Mouse (Mus musculus): ENCODE results near the gene Rab11fip4. TPM values are rescaled to one million over a fixed set of nuclear protein-coding genes. Genes with fewer than 3 reads are reported as not detected.
A peak's percentile ranks its signal among the peaks of the same experiment; 100 is the strongest.

The Rab11fip4 gene
- polyA plus RNA-seq (2014; fragmentation: Nextera tagmentation; extraction: Ambion mirVana): 0.42 and 0.73 TPM in 2 replicates

DNA sequence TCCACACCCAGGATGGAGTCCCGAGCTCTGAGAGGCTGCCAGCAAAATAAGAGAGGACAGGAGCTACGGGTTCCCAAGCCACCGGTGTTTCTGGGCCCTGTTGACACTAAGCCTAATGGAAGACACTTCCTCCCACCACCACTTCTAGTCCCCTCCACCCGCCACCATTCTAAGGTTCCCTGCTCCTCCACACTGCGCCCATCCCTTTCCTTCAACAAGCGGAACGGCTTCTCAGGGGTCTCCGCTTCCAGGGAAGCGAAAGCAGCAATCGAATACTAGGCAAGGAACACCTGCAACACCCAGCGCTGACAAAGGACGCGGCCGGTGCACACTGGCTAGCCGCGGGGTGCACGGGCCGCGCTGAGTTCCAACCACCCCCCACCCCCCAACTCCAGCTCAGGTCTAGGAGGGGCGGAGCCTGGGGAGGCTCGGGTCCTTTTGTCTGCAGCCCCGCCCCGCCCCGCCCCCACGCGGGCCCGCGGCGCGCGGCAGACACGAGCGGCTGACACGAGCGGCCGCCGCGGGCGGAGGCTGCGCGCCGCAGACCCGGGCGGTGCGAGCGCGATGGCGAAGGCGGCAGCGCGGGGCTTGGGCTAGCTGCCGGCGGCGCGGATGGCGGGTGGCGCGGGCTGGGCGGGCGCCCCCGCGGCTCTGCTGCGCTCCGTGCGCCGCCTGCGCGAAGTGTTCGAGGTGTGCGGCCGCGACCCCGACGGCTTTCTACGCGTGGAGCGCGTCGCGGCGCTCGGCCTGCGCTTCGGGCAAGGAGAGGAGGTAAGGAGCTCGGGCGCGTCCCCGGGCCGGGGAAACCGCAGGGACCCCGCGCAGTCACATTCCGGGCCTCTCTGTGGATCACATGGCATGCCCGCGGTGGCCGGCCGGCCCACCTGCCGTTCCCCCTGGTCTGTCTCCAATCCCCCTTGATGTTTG, at the start of gene Rab11fip4:
Rab11fip4 (plus strand) TSS at position 549 of the 927 bp plus-strand sequence.
- H3K4me1 ChIP-seq (ENCODE audit: control insufficient read depth, insufficient read depth, low read length): peaks cover 6% of the 10 kb centered on the region
- ATAC-seq (replicated peaks; ENCODE audit: insufficient number of reproducible peaks, low FRiP score, low TSS enrichment): no peak
- peaks cover 59% of the 10 kb centered on the region for H3K27me3 ChIP-seq (ENCODE audit: control insufficient read depth, insufficient read depth, low read length)
- no peaks in the 10 kb centered on the region for H3K9me3 ChIP-seq (replicated peaks; ENCODE audit: control insufficient read depth, low read length)
- no peaks in the 10 kb centered on the region for H3K36me3 ChIP-seq (ENCODE audit: control insufficient read depth, insufficient read depth, low read length)
- peak within 1 kb of the TSS; percentile 97 for H3K4me2 ChIP-seq
- peak within 1 kb of the TSS; percentile 43; the same call in 1 of the 2 replicates for H3K9ac ChIP-seq (ENCODE audit: low read depth, low read length)
- no peak within 1 kb of the TSS for H3K27ac ChIP-seq (ENCODE audit: low read depth, low read length)
- WGBS (ENCODE audit: insufficient replicate concordance): 1% methylated on average over 83 of the region's 98 CpGs
- peak within 1 kb of the TSS; percentile 56 for H3K4me3 ChIP-seq (ENCODE audit: low read depth, low read length)

DNA sequence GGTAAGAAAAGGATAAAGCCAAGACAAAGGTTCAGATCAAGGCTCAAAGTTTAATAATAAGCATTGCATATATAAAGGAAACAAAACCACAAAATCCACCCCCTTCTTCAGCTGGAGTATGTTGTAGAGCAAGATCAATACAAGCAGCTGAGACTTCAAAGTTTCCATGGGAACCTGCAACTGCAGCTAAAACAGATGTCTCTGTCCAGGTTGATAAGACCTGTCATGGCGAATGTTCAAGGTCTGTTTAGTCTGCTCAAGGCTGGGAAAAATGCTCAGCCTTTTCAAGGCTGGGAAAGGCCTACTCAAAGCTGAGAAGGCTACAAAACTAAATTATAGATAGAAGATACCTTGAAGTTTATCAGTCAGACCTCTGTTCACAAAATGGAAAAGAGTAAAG, 38.4 kb upstream of the Rab11fip4 start:
- no peak overlapping the region for H3K4me3 ChIP-seq (ENCODE audit: low read depth, low read length)
- no peaks in the 10 kb centered on the region for H3K27me3 ChIP-seq (ENCODE audit: control insufficient read depth, insufficient read depth, low read length)
- peaks cover 18% of the 10 kb centered on the region for H3K36me3 ChIP-seq (ENCODE audit: control insufficient read depth, insufficient read depth, low read length)
- H3K4me2 ChIP-seq: no peak overlapping the region
- H3K9ac ChIP-seq (ENCODE audit: low read depth, low read length): no peak overlapping the region
- WGBS (ENCODE audit: insufficient replicate concordance): 38% methylated on average over 1 of the region's 1 CpGs
- H3K9me3 ChIP-seq (replicated peaks; ENCODE audit: control insufficient read depth, low read length): no peaks in the 10 kb centered on the region
- H3K27ac ChIP-seq (ENCODE audit: low read depth, low read length): no peak overlapping the region
- no peaks in the 10 kb centered on the region for H3K4me1 ChIP-seq (ENCODE audit: control insufficient read depth, insufficient read depth, low read length)
- no peak for ATAC-seq (replicated peaks; ENCODE audit: insufficient number of reproducible peaks, low FRiP score, low TSS enrichment)

DNA sequence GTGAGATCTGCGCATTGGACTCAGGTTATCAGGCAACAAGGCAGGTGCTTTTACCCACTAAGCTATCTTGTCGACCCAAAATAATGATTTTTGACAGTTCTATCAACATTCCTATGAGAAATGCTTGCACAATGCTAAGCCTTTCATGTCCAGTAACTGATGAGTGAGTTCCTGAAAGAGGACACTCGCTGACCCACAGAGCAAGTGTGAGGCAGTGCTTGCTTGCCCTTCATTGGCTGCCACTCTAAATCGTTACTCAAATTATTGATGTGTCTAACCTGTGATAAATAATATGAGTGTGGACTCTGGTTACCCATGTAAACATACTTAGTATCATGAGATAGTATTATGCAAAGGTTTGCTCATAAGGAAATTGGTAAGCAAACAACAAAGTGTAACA, 30.5 kb upstream of the Rab11fip4 start:
- Histone ChIP-seq H3K4me2 (no peak overlapping the region), H3K4me3 (ENCODE audit: low read depth, low read length) (no peak overlapping the region), H3K9me3 (replicated peaks; ENCODE audit: control insufficient read depth, low read length) (no peaks in the 10 kb centered on the region), H3K4me1 (ENCODE audit: control insufficient read depth, insufficient read depth, low read length) (no peaks in the 10 kb centered on the region), H3K27me3 (ENCODE audit: control insufficient read depth, insufficient read depth, low read length) (no peaks in the 10 kb centered on the region), H3K27ac (ENCODE audit: low read depth, low read length) (no peak overlapping the region), H3K9ac (ENCODE audit: low read depth, low read length) (no peak overlapping the region), H3K36me3 (ENCODE audit: control insufficient read depth, insufficient read depth, low read length) (peaks cover 10% of the 10 kb centered on the region)
- ATAC-seq (replicated peaks; ENCODE audit: insufficient number of reproducible peaks, low FRiP score, low TSS enrichment): no peak
- WGBS (ENCODE audit: insufficient replicate concordance): 86% methylated on average over 4 of the region's 4 CpGs

DNA sequence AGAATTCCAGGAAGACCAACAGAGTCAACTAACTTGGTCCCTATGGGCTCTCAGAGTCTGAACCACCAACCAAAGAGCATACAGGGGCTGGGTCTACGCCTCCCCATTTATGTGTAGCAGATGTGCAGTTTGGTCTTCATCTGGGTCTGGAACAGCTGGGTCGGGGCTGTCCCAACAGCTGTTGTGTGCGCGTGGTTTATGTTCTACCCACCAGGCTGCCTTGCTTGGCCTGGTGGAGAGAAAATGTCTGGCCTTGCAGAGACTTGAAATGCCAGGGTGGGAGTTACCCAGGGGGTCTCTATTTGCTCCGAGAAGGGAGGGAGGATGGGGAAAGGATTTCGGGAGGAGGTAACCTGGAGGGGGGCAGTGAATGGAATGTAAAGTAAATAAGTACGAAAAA, 27.5 kb upstream of the Rab11fip4 start:
- no peak for ATAC-seq (replicated peaks; ENCODE audit: insufficient number of reproducible peaks, low FRiP score, low TSS enrichment)
- Histone ChIP-seq H3K27me3 (ENCODE audit: control insufficient read depth, insufficient read depth, low read length) (no peaks in the 10 kb centered on the region), H3K36me3 (ENCODE audit: control insufficient read depth, insufficient read depth, low read length) (peaks cover 19% of the 10 kb centered on the region), H3K9ac (ENCODE audit: low read depth, low read length) (no peak overlapping the region), H3K4me3 (ENCODE audit: low read depth, low read length) (no peak overlapping the region), H3K27ac (ENCODE audit: low read depth, low read length) (no peak overlapping the region), H3K4me2 (no peak overlapping the region), H3K4me1 (ENCODE audit: control insufficient read depth, insufficient read depth, low read length) (no peaks in the 10 kb centered on the region), H3K9me3 (replicated peaks; ENCODE audit: control insufficient read depth, low read length) (no peaks in the 10 kb centered on the region)
- WGBS (ENCODE audit: insufficient replicate concordance): 88% methylated on average over 7 of the region's 7 CpGs

DNA sequence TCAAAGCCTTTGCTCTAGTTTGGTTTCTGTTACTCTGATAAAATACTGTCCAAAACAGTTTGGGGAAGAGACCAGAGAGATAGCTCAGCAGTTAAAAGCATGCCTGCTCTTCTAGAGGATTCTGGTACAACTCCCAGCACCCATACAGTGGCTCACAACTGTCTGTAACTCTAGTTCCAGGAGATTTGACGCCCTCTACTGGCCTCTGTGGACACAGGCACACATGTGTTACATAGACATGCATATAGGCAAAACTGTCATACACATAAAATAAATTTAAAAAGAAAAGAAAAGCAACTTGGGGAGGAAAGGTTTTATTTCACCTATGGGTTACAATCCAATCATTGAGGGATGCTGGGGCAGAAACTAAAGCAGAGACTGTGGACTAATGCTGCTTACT, 24.1 kb upstream of the Rab11fip4 start:
- Histone ChIP-seq H3K4me2 (no peak overlapping the region), H3K4me3 (ENCODE audit: low read depth, low read length) (no peak overlapping the region), H3K9ac (ENCODE audit: low read depth, low read length) (no peak overlapping the region), H3K27me3 (ENCODE audit: control insufficient read depth, insufficient read depth, low read length) (no peaks in the 10 kb centered on the region), H3K27ac (ENCODE audit: low read depth, low read length) (no peak overlapping the region), H3K36me3 (ENCODE audit: control insufficient read depth, insufficient read depth, low read length) (peaks cover 25% of the 10 kb centered on the region), H3K4me1 (ENCODE audit: control insufficient read depth, insufficient read depth, low read length) (no peaks in the 10 kb centered on the region), H3K9me3 (replicated peaks; ENCODE audit: control insufficient read depth, low read length) (no peaks in the 10 kb centered on the region)
- ATAC-seq (replicated peaks; ENCODE audit: insufficient number of reproducible peaks, low FRiP score, low TSS enrichment): no peak
- WGBS (ENCODE audit: insufficient replicate concordance): 44% methylated on average over 1 of the region's 1 CpGs

DNA sequence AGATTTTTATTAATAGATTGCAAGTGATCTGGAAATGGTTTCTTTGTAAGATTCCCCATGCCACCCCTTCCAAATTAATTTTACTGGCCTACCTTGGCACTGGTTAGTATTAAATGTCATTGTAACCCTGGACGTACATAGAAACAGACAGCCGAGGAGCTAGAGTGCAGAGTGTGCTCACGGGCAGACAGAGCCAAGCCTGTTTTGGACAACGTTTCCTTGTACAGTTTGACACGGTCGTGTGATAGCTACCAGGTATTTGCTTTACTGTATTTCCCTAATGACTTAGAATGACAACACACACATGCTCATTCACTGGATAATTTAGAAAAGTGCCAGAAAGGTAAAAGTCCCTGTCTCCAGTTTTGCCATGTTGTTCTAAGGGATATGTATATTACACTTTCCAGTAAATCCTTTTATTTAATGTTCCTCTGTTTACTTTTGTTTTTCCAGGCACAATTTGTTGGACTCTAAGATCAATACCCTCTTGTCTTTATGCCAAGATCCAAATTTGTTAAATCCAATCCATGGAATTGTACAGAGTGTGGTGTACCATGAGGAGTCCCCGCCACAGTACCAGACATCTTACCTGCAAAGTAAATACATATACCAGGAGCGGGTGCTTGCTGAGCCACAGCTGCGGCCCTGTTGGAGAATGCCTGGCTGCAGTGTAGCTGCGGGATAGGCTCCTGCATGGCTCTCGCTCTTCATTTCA, 22.7 kb upstream of the Rab11fip4 start:
- Histone ChIP-seq H3K36me3 (ENCODE audit: control insufficient read depth, insufficient read depth, low read length) (peaks cover 25% of the 10 kb centered on the region), H3K9ac (ENCODE audit: low read depth, low read length) (no peak overlapping the region), H3K4me1 (ENCODE audit: control insufficient read depth, insufficient read depth, low read length) (no peaks in the 10 kb centered on the region), H3K4me3 (ENCODE audit: low read depth, low read length) (no peak overlapping the region), H3K9me3 (replicated peaks; ENCODE audit: control insufficient read depth, low read length) (no peaks in the 10 kb centered on the region), H3K27ac (ENCODE audit: low read depth, low read length) (no peak overlapping the region), H3K27me3 (ENCODE audit: control insufficient read depth, insufficient read depth, low read length) (no peaks in the 10 kb centered on the region), H3K4me2 (no peak overlapping the region)
- WGBS (ENCODE audit: insufficient replicate concordance): 87% methylated on average over 11 of the region's 11 CpGs
- ATAC-seq (replicated peaks; ENCODE audit: insufficient number of reproducible peaks, low FRiP score, low TSS enrichment): no peak

DNA sequence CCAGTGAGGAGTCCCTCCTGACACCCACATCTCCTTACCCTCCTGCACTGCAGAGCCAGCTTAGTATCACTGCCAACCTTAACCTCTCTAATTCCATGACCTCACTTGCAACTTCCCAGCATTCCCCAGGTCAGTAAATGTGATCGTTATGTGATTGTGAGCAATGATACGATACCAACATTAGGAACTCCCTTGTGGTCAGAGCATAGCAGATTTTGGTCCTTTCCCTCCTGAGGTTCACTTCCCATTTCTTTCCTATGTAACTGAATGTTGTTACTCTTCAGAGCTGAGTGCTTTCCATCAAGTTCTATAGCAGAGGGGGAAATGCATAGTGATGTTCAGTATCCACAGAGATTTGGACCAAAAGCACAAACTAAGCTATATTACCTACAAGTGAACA, 20.7 kb upstream of the Rab11fip4 start:
- WGBS (ENCODE audit: insufficient replicate concordance): 92% methylated on average over 2 of the region's 2 CpGs
- no peak overlapping the region for H3K9ac ChIP-seq (ENCODE audit: low read depth, low read length)
- H3K4me3 ChIP-seq (ENCODE audit: low read depth, low read length): no peak overlapping the region
- no peak overlapping the region for H3K27ac ChIP-seq (ENCODE audit: low read depth, low read length)
- no peaks in the 10 kb centered on the region for H3K27me3 ChIP-seq (ENCODE audit: control insufficient read depth, insufficient read depth, low read length)
- no peak for ATAC-seq (replicated peaks; ENCODE audit: insufficient number of reproducible peaks, low FRiP score, low TSS enrichment)
- no peaks in the 10 kb centered on the region for H3K9me3 ChIP-seq (replicated peaks; ENCODE audit: control insufficient read depth, low read length)
- no peak overlapping the region for H3K4me2 ChIP-seq
- peaks cover 6% of the 10 kb centered on the region for H3K4me1 ChIP-seq (ENCODE audit: control insufficient read depth, insufficient read depth, low read length)
- H3K36me3 ChIP-seq (ENCODE audit: control insufficient read depth, insufficient read depth, low read length): peaks cover 20% of the 10 kb centered on the region

DNA sequence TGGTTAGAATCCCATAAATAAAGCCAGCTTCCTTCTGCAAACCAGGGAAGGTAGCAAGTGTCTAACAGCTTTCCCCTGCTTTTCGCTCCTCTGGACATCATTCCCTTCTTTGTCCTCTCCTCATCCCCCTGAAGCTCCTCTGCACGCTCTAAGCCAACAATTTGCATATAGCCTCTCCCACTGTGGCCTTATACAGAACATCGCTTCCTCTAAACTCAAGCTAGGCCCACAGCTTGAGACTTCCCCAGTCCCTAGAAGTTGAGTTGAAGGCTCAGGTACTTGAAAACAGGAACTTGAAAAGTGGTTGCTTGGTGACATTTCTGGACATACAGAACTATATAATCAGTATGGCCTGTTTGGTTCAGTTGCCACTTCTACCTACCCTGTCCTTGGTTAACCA, 17.2 kb upstream of the Rab11fip4 start:
- Histone ChIP-seq H3K27ac (ENCODE audit: low read depth, low read length) (no peak overlapping the region), H3K9me3 (replicated peaks; ENCODE audit: control insufficient read depth, low read length) (no peaks in the 10 kb centered on the region), H3K27me3 (ENCODE audit: control insufficient read depth, insufficient read depth, low read length) (no peaks in the 10 kb centered on the region), H3K4me2 (no peak overlapping the region), H3K4me3 (ENCODE audit: low read depth, low read length) (no peak overlapping the region), H3K36me3 (ENCODE audit: control insufficient read depth, insufficient read depth, low read length) (peaks cover 6% of the 10 kb centered on the region), H3K9ac (ENCODE audit: low read depth, low read length) (no peak overlapping the region), H3K4me1 (ENCODE audit: control insufficient read depth, insufficient read depth, low read length) (peaks cover 8% of the 10 kb centered on the region)
- 79% methylated on average over 3 of the region's 3 CpGs for WGBS (ENCODE audit: insufficient replicate concordance)
- ATAC-seq (replicated peaks; ENCODE audit: insufficient number of reproducible peaks, low FRiP score, low TSS enrichment): no peak
